Mouse (Mus musculus): ENCODE results near the gene Mfap3l. TPM values are rescaled to one million over a fixed set of nuclear protein-coding genes. Genes with fewer than 3 reads are reported as not detected.

Mfap3l gene
- polyA plus RNA-seq, 1 experiment from 2014 or later = 0.27 TPM

GRCm38 (mm10) chr8:60631504-60631934 lies 1.1 kb upstream of the Mfap3l start:
- Histone ChIP-seq H3K9me3 (replicated peaks) (no peaks in the 10 kb centered on the region), H3K4me1 (replicated peaks) (peaks cover 20% of the 10 kb centered on the region), H3K9ac (no peak overlapping the region), H3K4me2 (peak overlapping the region; percentile 47), H3K4me3 (replicated peaks) (peak overlapping the region; percentile 18; the same call in 1 of the 2 replicates), H3K36me3 (no peaks in the 10 kb centered on the region), H3K27me3 (peaks cover 49% of the 10 kb centered on the region), H3K27ac (no peak overlapping the region)
- DNase-seq (peak; percentile 12), ATAC-seq (ENCODE audit: low read depth) (no peak)
- WGBS (ENCODE audit: insufficient replicate concordance) = under 1% methylated on average over 13 of the region's 13 CpGs

- Histone ChIP-seq H3K9me3 (replicated peaks) (no peaks in the 10 kb centered on the region), H3K9ac (peak overlapping the region; percentile 59), H3K36me3 (no peaks in the 10 kb centered on the region), H3K4me3 (replicated peaks) (peak overlapping the region; percentile 58), H3K4me1 (replicated peaks) (peaks cover 20% of the 10 kb centered on the region), H3K27me3 (peaks cover 49% of the 10 kb centered on the region), H3K27ac (no peak overlapping the region), H3K4me2 (peak overlapping the region; percentile 83)
- WGBS (ENCODE audit: insufficient replicate concordance) = under 1% methylated on average over 56 of the region's 56 CpGs
- ATAC-seq (ENCODE audit: low read depth) (peak; percentile 44), DNase-seq (no peak)
These were observed 467 bp downstream of the Mfap3l start for GRCm38 (mm10) chr8:60632933-60633655.

GRCm38 (mm10) chr8:60634921-60635320 lies 2.3 kb downstream of the Mfap3l start:
- peaks cover 20% of the 10 kb centered on the region for H3K4me1 ChIP-seq (replicated peaks)

GRCm38 (mm10) chr8:60635846-60636245 lies 3.2 kb downstream of the Mfap3l start:
- no peak for ATAC-seq (ENCODE audit: low read depth)
- no peaks in the 10 kb centered on the region for H3K36me3 ChIP-seq
- peaks cover 38% of the 10 kb centered on the region for H3K27me3 ChIP-seq
- no peak overlapping the region for H3K4me2 ChIP-seq
- H3K4me1 ChIP-seq (replicated peaks) = peaks cover 20% of the 10 kb centered on the region
- no peaks in the 10 kb centered on the region for H3K9me3 ChIP-seq (replicated peaks)
- H3K4me3 ChIP-seq (replicated peaks) = no peak overlapping the region
- DNase-seq = no peak
- H3K9ac ChIP-seq = no peak overlapping the region
- H3K27ac ChIP-seq = no peak overlapping the region

More at GRCm38 (mm10) chr8:60634921-60635320, 2.3 kb downstream of the Mfap3l start:
- Histone ChIP-seq H3K4me3 (replicated peaks) (no peak overlapping the region), H3K27ac (no peak overlapping the region), H3K9me3 (replicated peaks) (no peaks in the 10 kb centered on the region), H3K36me3 (no peaks in the 10 kb centered on the region), H3K9ac (no peak overlapping the region), H3K4me2 (no peak overlapping the region), H3K27me3 (peaks cover 46% of the 10 kb centered on the region)
- ATAC-seq (ENCODE audit: low read depth) = no peak
- 62% methylated on average over 2 of the region's 2 CpGs for WGBS (ENCODE audit: insufficient replicate concordance)
- no peak for DNase-seq

GRCm38 (mm10) chr8:60640046-60640445 lies 7.4 kb downstream of the Mfap3l start:
- H3K27ac ChIP-seq = no peak overlapping the region
- no peak overlapping the region for H3K9ac ChIP-seq
- H3K4me3 ChIP-seq (replicated peaks) = no peak overlapping the region
- ATAC-seq (ENCODE audit: low read depth) (no peak), DNase-seq (no peak)
- WGBS (ENCODE audit: insufficient replicate concordance) = 78% methylated on average over 17 of the region's 17 CpGs
- peaks cover 4% of the 10 kb centered on the region; the same call in 1 of the 2 replicates for H3K27me3 ChIP-seq
- H3K4me1 ChIP-seq (replicated peaks) = no peaks in the 10 kb centered on the region
- H3K36me3 ChIP-seq = no peaks in the 10 kb centered on the region
- no peaks in the 10 kb centered on the region for H3K9me3 ChIP-seq (replicated peaks)
- no peak overlapping the region for H3K4me2 ChIP-seq

GRCm38 (mm10) chr8:60643416-60644020 lies 10.9 kb downstream of the Mfap3l start:
- H3K4me2 ChIP-seq = no peak overlapping the region
- ATAC-seq (ENCODE audit: low read depth) (no peak), DNase-seq (no peak)
- no peak overlapping the region for H3K4me3 ChIP-seq (replicated peaks)
- no peaks in the 10 kb centered on the region for H3K27me3 ChIP-seq
- 67% methylated on average over 6 of the region's 6 CpGs for WGBS (ENCODE audit: insufficient replicate concordance)
- H3K9me3 ChIP-seq (replicated peaks) = no peaks in the 10 kb centered on the region
- H3K9ac ChIP-seq = no peak overlapping the region
- no peaks in the 10 kb centered on the region for H3K4me1 ChIP-seq (replicated peaks)
- no peak overlapping the region for H3K27ac ChIP-seq
- H3K36me3 ChIP-seq = no peaks in the 10 kb centered on the region

- no peak overlapping the region for H3K27ac ChIP-seq
- no peak overlapping the region for H3K4me2 ChIP-seq
- H3K9ac ChIP-seq = no peak overlapping the region
- ATAC-seq (ENCODE audit: low read depth) (no peak), DNase-seq (no peak)
- 61% methylated on average over 4 of the region's 4 CpGs for WGBS (ENCODE audit: insufficient replicate concordance)
- H3K4me1 ChIP-seq (replicated peaks) = no peaks in the 10 kb centered on the region
- no peaks in the 10 kb centered on the region for H3K9me3 ChIP-seq (replicated peaks)
- no peaks in the 10 kb centered on the region for H3K27me3 ChIP-seq
- H3K36me3 ChIP-seq = no peaks in the 10 kb centered on the region
- H3K4me3 ChIP-seq (replicated peaks) = no peak overlapping the region
These were observed 12.5 kb downstream of the Mfap3l start for GRCm38 (mm10) chr8:60645164-60645563.

GRCm38 (mm10) chr8:60645911-60646310 lies 13.3 kb downstream of the Mfap3l start:
- no peak overlapping the region for H3K4me3 ChIP-seq (replicated peaks)
- WGBS (ENCODE audit: insufficient replicate concordance) = 61% methylated on average over 3 of the region's 3 CpGs

GRCm38 (mm10) chr8:60647291-60647690 lies 14.7 kb downstream of the Mfap3l start:
- Histone ChIP-seq H3K9ac (no peak overlapping the region), H3K9me3 (replicated peaks) (no peaks in the 10 kb centered on the region), H3K36me3 (no peaks in the 10 kb centered on the region), H3K27ac (no peak overlapping the region), H3K27me3 (no peaks in the 10 kb centered on the region), H3K4me3 (replicated peaks) (no peak overlapping the region), H3K4me1 (replicated peaks) (no peaks in the 10 kb centered on the region), H3K4me2 (no peak overlapping the region)
- WGBS (ENCODE audit: insufficient replicate concordance) = 82% methylated on average over 3 of the region's 3 CpGs
- DNase-seq = no peak
- no peak for ATAC-seq (ENCODE audit: low read depth)

More at GRCm38 (mm10) chr8:60645911-60646310, 13.3 kb downstream of the Mfap3l start:
- no peak for DNase-seq
- no peak overlapping the region for H3K9ac ChIP-seq
- H3K27me3 ChIP-seq = no peaks in the 10 kb centered on the region
- H3K4me2 ChIP-seq = no peak overlapping the region
- no peak overlapping the region for H3K27ac ChIP-seq
- no peak for ATAC-seq (ENCODE audit: low read depth)
- no peaks in the 10 kb centered on the region for H3K36me3 ChIP-seq
- H3K4me1 ChIP-seq (replicated peaks) = no peaks in the 10 kb centered on the region
- no peaks in the 10 kb centered on the region for H3K9me3 ChIP-seq (replicated peaks)

- Histone ChIP-seq H3K4me3 (replicated peaks) (no peak overlapping the region), H3K9ac (no peak overlapping the region), H3K27me3 (no peaks in the 10 kb centered on the region), H3K4me2 (no peak overlapping the region), H3K36me3 (no peaks in the 10 kb centered on the region), H3K4me1 (replicated peaks) (no peaks in the 10 kb centered on the region), H3K27ac (no peak overlapping the region), H3K9me3 (replicated peaks) (no peaks in the 10 kb centered on the region)
- no peak for ATAC-seq (ENCODE audit: low read depth)
- 45% methylated on average over 1 of the region's 1 CpGs for WGBS (ENCODE audit: insufficient replicate concordance)
- no peak for DNase-seq
These were observed 16.5 kb downstream of the Mfap3l start for GRCm38 (mm10) chr8:60649081-60649480.

GRCm38 (mm10) chr8:60650119-60650518 lies 17.5 kb downstream of the Mfap3l start:
- WGBS (ENCODE audit: insufficient replicate concordance) = 57% methylated on average over 4 of the region's 4 CpGs
- H3K4me3 ChIP-seq (replicated peaks) = no peak overlapping the region
- no peaks in the 10 kb centered on the region for H3K27me3 ChIP-seq

More at GRCm38 (mm10) chr8:60650119-60650518, 17.5 kb downstream of the Mfap3l start:
- no peak for ATAC-seq (ENCODE audit: low read depth)
- no peak overlapping the region for H3K9ac ChIP-seq
- H3K36me3 ChIP-seq = no peaks in the 10 kb centered on the region
- H3K4me1 ChIP-seq (replicated peaks) = no peaks in the 10 kb centered on the region
- no peak overlapping the region for H3K27ac ChIP-seq
- no peak for DNase-seq
- no peaks in the 10 kb centered on the region for H3K9me3 ChIP-seq (replicated peaks)
- H3K4me2 ChIP-seq = no peak overlapping the region

All from liver, embryonic 13.5 days (tissue).